Mouse (Mus musculus): Measurements from ENCODE around the gene Ttc21b. TPM values are rescaled to one million over a fixed set of nuclear protein-coding genes. Genes with fewer than 3 reads are reported as not detected.

Ttc21b gene
- polyA plus RNA-seq, 1 experiment from 2014 or later: 13.7 TPM

DNA sequence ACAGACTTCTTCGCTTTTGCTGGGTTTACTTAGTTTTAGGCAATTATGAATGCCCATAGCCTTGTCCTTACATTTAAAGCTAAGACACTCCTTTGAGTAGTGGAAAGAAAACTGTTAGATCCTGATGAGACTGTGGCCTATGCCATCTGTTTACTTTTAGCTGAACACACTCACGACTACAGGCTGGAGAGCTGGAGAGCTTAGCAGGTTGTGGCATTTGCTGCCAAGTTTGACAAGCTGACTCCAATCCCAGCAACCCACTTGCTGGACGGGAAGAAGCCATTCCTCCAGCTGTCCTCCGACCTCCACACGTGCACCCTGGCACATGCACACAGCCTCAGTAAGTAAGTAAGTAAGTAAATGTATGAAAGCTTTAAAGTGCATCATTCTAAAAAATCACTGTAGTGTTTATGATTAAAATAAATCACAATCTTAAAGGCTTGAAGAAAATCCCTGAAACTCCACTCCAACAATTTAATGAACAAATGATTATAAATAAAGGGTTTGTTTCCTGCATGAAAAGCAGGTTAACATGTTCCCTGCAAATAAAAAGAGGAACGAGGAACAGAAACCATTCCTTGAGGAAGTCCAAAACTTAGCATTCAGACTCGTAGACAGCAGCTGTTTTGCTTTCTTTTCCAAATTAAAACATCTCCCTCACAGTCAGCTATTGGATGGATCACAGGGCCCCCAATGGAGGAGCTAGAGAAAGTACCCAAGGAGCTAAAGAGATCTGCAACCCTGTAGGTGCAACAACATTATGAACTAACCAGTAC, 98.1 kb downstream of the Ttc21b start:
- H3K27ac ChIP-seq (replicated peaks): no peak overlapping the region

DNA sequence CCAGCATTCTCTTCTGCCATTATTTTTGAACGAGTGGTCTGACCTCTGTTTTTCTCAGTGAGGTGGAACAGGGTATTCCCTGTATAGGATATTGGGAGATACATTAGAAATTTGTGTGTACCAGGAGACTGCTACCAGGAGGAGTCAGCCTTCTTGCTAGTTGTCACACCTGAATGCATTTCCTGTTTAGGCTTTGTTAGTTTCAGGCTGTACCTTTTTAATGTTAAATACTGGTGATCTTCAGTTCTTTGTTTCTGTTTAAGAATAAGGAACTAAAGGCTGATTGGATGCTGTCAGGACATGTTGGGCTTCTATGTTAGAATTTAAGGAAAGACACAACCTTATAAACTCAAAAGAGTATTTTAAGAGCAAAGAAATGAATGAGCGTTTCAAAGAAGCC, 105.0 kb downstream of the Ttc21b start:
- Histone ChIP-seq H3K9me3 (no peaks in the 10 kb centered on the region), H3K36me3 (replicated peaks) (no peaks in the 10 kb centered on the region), H3K4me1 (0 out of 2 replicates have a peak, but pooled peaks cover 5% of the 10 kb centered on the region), H3K27ac (replicated peaks) (no peak overlapping the region), H3K27me3 (replicated peaks; ENCODE audit: low read depth, poor library complexity, severe bottlenecking) (no peaks in the 10 kb centered on the region), H3K4me3 (no peak overlapping the region)
- WGBS: 73% methylated on average over 2 of the region's 2 CpGs
- no peak for DNase-seq (ENCODE audit: low spot score)

More for the DNA sequence above, 98.1 kb downstream of the Ttc21b start:
- Histone ChIP-seq H3K27me3 (replicated peaks; ENCODE audit: low read depth, poor library complexity, severe bottlenecking) (no peaks in the 10 kb centered on the region), H3K36me3 (replicated peaks) (no peaks in the 10 kb centered on the region), H3K9me3 (no peaks in the 10 kb centered on the region), H3K4me1 (no peaks in the 10 kb centered on the region), H3K4me3 (no peak overlapping the region)
- WGBS: 67% methylated on average over 7 of the region's 7 CpGs
- DNase-seq (ENCODE audit: low spot score): no peak

DNA sequence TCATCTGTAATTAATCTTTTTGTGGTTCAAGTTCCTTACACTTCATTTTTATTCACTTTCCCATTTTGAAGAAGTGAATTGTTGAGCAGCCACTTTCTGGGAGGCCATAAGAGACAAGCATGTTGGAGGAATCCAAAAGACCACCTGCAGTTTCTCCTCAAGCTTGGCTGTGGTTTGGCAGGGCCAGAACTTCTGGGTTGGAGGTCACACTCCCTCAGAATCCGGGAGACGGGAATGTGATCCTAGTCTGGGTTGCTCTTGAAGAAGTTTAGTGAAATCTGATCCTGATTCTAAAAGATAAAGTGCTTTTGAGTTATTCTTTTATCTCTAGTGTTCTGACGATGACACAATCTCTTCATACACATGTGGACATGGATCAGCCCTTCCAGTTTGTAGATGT, 105.9 kb downstream of the Ttc21b start:
- H3K27ac ChIP-seq (replicated peaks): no peak overlapping the region
- no peaks in the 10 kb centered on the region for H3K9me3 ChIP-seq
- whole genome bisulfite sequencing: 50% methylated on average over 3 of the region's 3 CpGs
- H3K4me1 ChIP-seq: 0 out of 2 replicates have a peak, but pooled peaks cover 6% of the 10 kb centered on the region
- no peaks in the 10 kb centered on the region for H3K27me3 ChIP-seq (replicated peaks; ENCODE audit: low read depth, poor library complexity, severe bottlenecking)
- H3K4me3 ChIP-seq: no peak overlapping the region
- no peak for DNase-seq (ENCODE audit: low spot score)
- H3K36me3 ChIP-seq (replicated peaks): no peaks in the 10 kb centered on the region

DNA sequence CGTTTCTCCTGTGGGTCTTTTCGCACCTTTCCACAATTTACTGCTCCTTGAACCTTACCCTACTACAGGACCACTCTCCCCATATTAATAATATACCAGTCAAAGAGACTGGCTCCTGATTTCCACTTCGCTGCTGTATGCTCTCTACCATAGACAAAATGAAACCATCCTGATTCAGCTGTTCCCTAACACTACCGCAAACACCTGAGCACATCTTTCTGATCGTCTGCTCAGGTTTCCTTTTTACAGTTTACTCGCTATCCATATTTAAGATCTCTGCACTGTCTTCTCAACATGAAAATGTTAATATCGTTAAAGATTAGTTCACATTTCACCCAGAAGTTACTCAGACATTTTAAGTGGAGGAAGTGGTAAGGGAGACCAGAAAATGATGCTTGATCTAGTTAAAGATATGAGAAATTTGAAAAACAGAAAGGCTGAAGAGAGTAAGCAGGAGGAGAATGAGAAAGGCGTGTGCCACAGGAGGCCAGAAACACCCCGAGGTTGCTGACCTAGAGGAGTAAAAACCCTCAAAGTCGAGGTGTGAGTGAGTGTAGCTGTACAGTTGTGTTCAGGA, 107.7 kb downstream of the Ttc21b start:
- Histone ChIP-seq H3K27me3 (replicated peaks; ENCODE audit: low read depth, poor library complexity, severe bottlenecking) (no peaks in the 10 kb centered on the region), H3K9me3 (no peaks in the 10 kb centered on the region), H3K36me3 (replicated peaks) (no peaks in the 10 kb centered on the region), H3K4me1 (0 out of 2 replicates have a peak, but pooled peaks cover 6% of the 10 kb centered on the region), H3K27ac (replicated peaks) (no peak overlapping the region), H3K4me3 (no peak overlapping the region)
- DNase-seq (ENCODE audit: low spot score): no peak
- 82% methylated on average over 10 of the region's 10 CpGs for WGBS

DNA sequence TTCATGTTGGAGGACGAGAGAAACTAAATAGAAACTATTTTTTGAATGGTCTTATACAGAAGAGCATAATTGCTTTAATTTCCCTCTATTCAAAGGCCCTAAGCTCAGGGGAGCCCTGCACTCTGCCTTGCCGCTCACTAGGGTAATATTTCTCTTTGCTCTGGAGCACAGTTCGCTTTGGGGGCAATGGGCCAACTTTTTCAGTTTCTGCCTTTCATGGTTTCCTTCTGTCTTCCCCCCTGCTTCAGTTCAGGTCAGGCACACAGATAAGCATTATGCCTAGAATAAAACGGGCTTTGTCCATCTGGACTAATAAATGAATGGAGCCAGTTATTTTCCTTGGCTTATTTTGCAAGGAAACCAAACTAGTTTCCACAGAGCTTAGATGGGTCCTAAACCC, 109.9 kb downstream of the Ttc21b start:
- 49% methylated on average over 4 of the region's 4 CpGs for WGBS
- H3K36me3 ChIP-seq (replicated peaks): no peaks in the 10 kb centered on the region
- no peak overlapping the region for H3K4me3 ChIP-seq
- no peak for DNase-seq (ENCODE audit: low spot score)
- 0 out of 2 replicates have a peak, but pooled peaks cover 6% of the 10 kb centered on the region for H3K4me1 ChIP-seq
- no peak overlapping the region for H3K27ac ChIP-seq (replicated peaks)
- H3K27me3 ChIP-seq (replicated peaks; ENCODE audit: low read depth, poor library complexity, severe bottlenecking): no peaks in the 10 kb centered on the region
- no peaks in the 10 kb centered on the region for H3K9me3 ChIP-seq

DNA sequence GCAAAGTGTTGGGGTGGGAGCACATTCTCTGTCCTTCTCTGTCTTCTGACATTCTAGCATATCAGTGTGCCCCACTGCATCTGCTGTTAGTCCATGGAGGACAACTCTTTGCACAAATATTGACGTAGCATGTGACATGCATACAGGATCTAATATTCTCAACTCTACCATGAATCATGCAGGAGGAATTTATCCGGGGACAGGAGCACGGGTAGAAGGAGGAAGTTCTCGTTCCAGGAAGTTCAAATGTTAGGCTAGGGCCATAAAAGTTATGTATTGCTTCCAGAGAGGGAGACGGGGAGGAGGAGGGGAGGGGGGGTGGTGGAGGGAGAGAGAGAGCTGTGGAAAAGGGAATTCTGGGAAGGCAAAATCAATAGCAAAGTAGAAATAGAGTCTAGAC, 111.6 kb downstream of the Ttc21b start:
- Histone ChIP-seq H3K36me3 (replicated peaks) (no peaks in the 10 kb centered on the region), H3K9me3 (no peaks in the 10 kb centered on the region), H3K27me3 (replicated peaks; ENCODE audit: low read depth, poor library complexity, severe bottlenecking) (no peaks in the 10 kb centered on the region), H3K4me1 (peaks cover 9% of the 10 kb centered on the region; the same call in 1 of the 2 replicates), H3K27ac (replicated peaks) (no peak overlapping the region), H3K4me3 (no peak overlapping the region)
- no peak for DNase-seq (ENCODE audit: low spot score)
- 67% methylated on average over 5 of the region's 5 CpGs for WGBS

DNA sequence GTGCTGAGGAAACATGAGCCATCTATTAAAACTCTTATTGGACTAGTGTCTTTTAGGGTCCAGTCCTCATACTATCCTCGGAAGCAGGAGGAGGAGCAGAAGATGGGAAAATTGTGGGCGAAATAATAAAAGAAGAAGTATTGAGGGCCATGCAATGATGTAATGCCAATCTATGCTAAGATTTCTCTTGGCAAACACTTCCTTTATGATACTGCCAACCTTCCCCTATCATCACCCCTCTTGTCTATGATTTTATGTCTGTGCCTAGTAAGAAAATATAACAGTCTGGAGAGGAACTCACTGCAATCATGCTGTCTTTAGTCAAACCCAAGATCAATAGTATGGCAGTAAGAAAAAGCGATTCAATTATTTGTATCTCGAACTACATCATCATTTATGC, 113.1 kb downstream of the Ttc21b start:
- H3K27ac ChIP-seq (replicated peaks): no peak overlapping the region
- H3K4me1 ChIP-seq: peaks cover 9% of the 10 kb centered on the region; the same call in 1 of the 2 replicates
- H3K27me3 ChIP-seq (replicated peaks; ENCODE audit: low read depth, poor library complexity, severe bottlenecking): no peaks in the 10 kb centered on the region
- WGBS: 94% methylated on average over 4 of the region's 4 CpGs
- no peaks in the 10 kb centered on the region for H3K36me3 ChIP-seq (replicated peaks)
- no peaks in the 10 kb centered on the region for H3K9me3 ChIP-seq
- no peak overlapping the region for H3K4me3 ChIP-seq
- no peak for DNase-seq (ENCODE audit: low spot score)

DNA sequence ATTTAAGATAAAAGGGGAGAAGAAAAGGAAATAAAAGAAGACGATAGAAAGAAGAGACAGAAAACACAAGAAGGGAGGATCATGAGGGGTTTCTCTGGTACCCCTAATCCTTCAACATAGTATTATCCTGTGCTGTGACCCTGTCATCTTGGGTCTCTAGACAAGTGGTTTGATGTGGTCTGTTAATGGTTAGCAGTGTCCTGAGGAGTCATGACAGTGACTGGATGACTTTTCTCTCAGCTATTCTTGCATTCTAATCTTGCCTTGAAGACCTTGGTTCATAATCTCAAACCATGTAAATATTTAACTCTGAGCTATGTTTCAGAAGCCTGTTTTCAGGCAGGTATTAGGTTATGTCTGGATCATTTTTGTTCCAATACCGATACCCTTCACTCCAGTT, 113.7 kb downstream of the Ttc21b start:
- no peaks in the 10 kb centered on the region for H3K36me3 ChIP-seq (replicated peaks)
- 88% methylated on average over 2 of the region's 2 CpGs for WGBS
- DNase-seq (ENCODE audit: low spot score): no peak

DNA sequence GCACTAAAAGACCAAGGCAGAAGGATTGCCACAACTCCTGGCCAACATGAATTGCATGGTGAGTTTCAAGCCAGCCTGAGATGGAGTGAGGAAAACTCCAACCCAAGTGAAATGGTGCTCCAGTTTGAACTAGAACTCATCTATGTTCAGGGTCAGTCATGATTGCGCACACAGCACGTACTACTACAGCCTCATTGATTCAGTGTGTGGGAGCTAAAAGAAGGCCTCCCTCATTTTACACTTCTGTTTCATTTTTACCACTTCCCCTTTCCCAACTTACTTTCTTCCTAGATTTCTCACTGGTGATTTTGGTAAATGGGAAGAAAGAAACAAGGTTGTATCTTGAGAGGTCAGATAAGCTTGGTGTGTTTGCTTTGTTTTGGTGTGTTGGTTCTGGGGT, 114.1 kb downstream of the Ttc21b start:
- no peaks in the 10 kb centered on the region for H3K27me3 ChIP-seq (replicated peaks; ENCODE audit: low read depth, poor library complexity, severe bottlenecking)
- H3K4me1 ChIP-seq: peaks cover 9% of the 10 kb centered on the region; the same call in 1 of the 2 replicates
- 96% methylated on average over 2 of the region's 2 CpGs for WGBS
- H3K4me3 ChIP-seq: no peak overlapping the region
- no peaks in the 10 kb centered on the region for H3K36me3 ChIP-seq (replicated peaks)
- DNase-seq (ENCODE audit: low spot score): no peak
- no peak overlapping the region for H3K27ac ChIP-seq (replicated peaks)
- no peaks in the 10 kb centered on the region for H3K9me3 ChIP-seq

More for the DNA sequence above, 113.7 kb downstream of the Ttc21b start:
- Histone ChIP-seq H3K27me3 (replicated peaks; ENCODE audit: low read depth, poor library complexity, severe bottlenecking) (no peaks in the 10 kb centered on the region), H3K9me3 (no peaks in the 10 kb centered on the region), H3K27ac (replicated peaks) (no peak overlapping the region), H3K4me1 (peaks cover 9% of the 10 kb centered on the region; the same call in 1 of the 2 replicates), H3K4me3 (no peak overlapping the region)

DNA sequence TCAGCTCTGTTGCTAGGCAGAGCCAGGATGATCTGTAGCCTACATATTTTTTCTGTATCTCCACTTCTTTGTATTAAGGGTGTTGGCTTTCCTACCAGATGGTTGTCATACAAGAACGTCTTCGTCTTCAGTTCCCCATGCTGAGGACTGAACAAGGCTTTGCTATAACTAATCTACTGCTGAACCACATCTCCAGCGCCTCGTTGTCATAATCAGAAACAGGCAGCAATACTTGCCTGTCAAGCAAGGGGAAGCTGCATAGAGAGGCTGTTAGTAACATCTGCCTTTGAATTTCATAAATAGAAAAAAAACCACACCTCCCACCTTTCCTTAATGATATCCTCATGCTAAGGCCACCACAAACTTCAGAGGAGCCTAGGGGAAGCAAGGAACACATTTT, 116.2 kb downstream of the Ttc21b start:
- H3K4me1 ChIP-seq: peaks cover 3% of the 10 kb centered on the region; the same call in 1 of the 2 replicates
- H3K4me3 ChIP-seq: no peak overlapping the region
- WGBS: 48% methylated on average over 4 of the region's 4 CpGs
- H3K27me3 ChIP-seq (replicated peaks; ENCODE audit: low read depth, poor library complexity, severe bottlenecking): no peaks in the 10 kb centered on the region
- no peak overlapping the region for H3K27ac ChIP-seq (replicated peaks)
- peak; percentile 25 for DNase-seq (ENCODE audit: low spot score)
- H3K36me3 ChIP-seq (replicated peaks): no peaks in the 10 kb centered on the region
- H3K9me3 ChIP-seq: no peaks in the 10 kb centered on the region

Other genes starting within 250 kb of the Ttc21b start
- gene Galnt3, start 131.6 kb downstream of the Ttc21b start, polyA plus RNA-seq (2016; fragmentation: Nextera tagmentation; extraction: Ambion mirVana): 1.8 and 2.2 TPM in 2 replicates
- 0.70 and 1.00 TPM in 2 replicates for gene Scn1a, start 184.2 kb upstream of the Ttc21b start, polyA plus RNA-seq (2016; fragmentation: Nextera tagmentation; extraction: Ambion mirVana)